Mouse (Mus musculus): ENCODE measurements at regions not wholly inside any gene's neighbourhood (a gene's known extent, or its start where the extent isn't known, plus 50 kb on each side); places are given as distances from the start of the nearest gene placed in this dataset.

- 90% methylated on average over 10 of the region's 10 CpGs for WGBS
- Histone ChIP-seq H3K9ac (replicated peaks; ENCODE audit: low read length) (no peak overlapping the region), H3K4me3 (replicated peaks; ENCODE audit: low read depth, low read length) (no peak overlapping the region), H3K4me2 (ENCODE audit: low read length) (no peak overlapping the region), H3K27me3 (ENCODE audit: control insufficient read depth, insufficient read depth, low read length) (no peaks in the 10 kb centered on the region), H3K4me1 (ENCODE audit: control insufficient read depth, insufficient read depth, low read length) (no peaks in the 10 kb centered on the region), H3K36me3 (ENCODE audit: control insufficient read depth, insufficient read depth, low read length) (no peaks in the 10 kb centered on the region), H3K9me3 (ENCODE audit: control insufficient read depth, low read length) (no peaks in the 10 kb centered on the region), H3K27ac (replicated peaks; ENCODE audit: low read depth, low read length) (no peak overlapping the region)
- no peak for DNase-seq
- ATAC-seq (ENCODE audit: low FRiP score, low TSS enrichment) = no peak
Observed at GRCm38 (mm10) chr1:133549816-133550215, 60.3 kb downstream of the Snrpe start.

- Histone ChIP-seq H3K9me3 (ENCODE audit: control insufficient read depth, low read length) (no peaks in the 10 kb centered on the region), H3K4me1 (ENCODE audit: control insufficient read depth, insufficient read depth, low read length) (no peaks in the 10 kb centered on the region), H3K36me3 (ENCODE audit: control insufficient read depth, insufficient read depth, low read length) (no peaks in the 10 kb centered on the region), H3K27ac (replicated peaks; ENCODE audit: low read depth, low read length) (no peak overlapping the region), H3K4me3 (replicated peaks; ENCODE audit: low read depth, low read length) (no peak overlapping the region), H3K9ac (replicated peaks; ENCODE audit: low read length) (no peak overlapping the region), H3K4me2 (ENCODE audit: low read length) (no peak overlapping the region), H3K27me3 (ENCODE audit: control insufficient read depth, insufficient read depth, low read length) (no peaks in the 10 kb centered on the region)
- peak; percentile 8 for DNase-seq
- 45% methylated on average over 2 of the region's 2 CpGs for WGBS
- no peak for ATAC-seq (ENCODE audit: low FRiP score, low TSS enrichment)
Observed at GRCm38 (mm10) chr1:133548971-133549370, 61.1 kb downstream of the Snrpe start.

GRCm38 (mm10) chr1:133547541-133547940 lies 62.5 kb downstream of the Snrpe start:
- no peak overlapping the region for H3K9ac ChIP-seq (replicated peaks; ENCODE audit: low read length)
- no peak for DNase-seq
- H3K4me1 ChIP-seq (ENCODE audit: control insufficient read depth, insufficient read depth, low read length) = no peaks in the 10 kb centered on the region
- H3K4me3 ChIP-seq (replicated peaks; ENCODE audit: low read depth, low read length) = no peak overlapping the region
- H3K9me3 ChIP-seq (ENCODE audit: control insufficient read depth, low read length) = no peaks in the 10 kb centered on the region
- WGBS = 83% methylated on average over 3 of the region's 3 CpGs
- ATAC-seq (ENCODE audit: low FRiP score, low TSS enrichment) = no peak
- no peaks in the 10 kb centered on the region for H3K27me3 ChIP-seq (ENCODE audit: control insufficient read depth, insufficient read depth, low read length)
- H3K4me2 ChIP-seq (ENCODE audit: low read length) = no peak overlapping the region
- H3K27ac ChIP-seq (replicated peaks; ENCODE audit: low read depth, low read length) = no peak overlapping the region
- no peaks in the 10 kb centered on the region for H3K36me3 ChIP-seq (ENCODE audit: control insufficient read depth, insufficient read depth, low read length)

GRCm38 (mm10) chr1:133544996-133545395 lies 65.1 kb downstream of the Snrpe start:
- no peak overlapping the region for H3K4me3 ChIP-seq (replicated peaks; ENCODE audit: low read depth, low read length)

DNA sequence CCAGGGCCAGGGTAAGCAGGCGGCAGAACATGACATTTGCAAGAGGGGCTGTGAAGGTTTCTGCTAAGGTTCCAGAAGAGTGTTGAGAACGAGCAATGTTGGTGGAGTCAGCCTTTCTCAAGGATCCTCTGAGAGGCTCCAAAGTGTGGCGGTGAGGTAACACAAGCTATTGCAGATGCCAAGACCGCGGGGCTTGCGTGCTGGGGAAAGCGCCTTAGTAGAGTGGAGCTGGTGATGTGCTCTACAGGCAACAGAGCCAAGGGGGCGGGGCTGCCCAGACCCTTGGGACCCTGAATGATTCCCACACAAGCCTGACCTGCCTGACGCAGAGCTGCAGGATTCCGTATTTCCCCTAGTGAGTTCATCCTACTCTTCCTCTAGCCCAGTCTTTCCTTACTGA lies 66.3 kb downstream of the Snrpe start:
- Histone ChIP-seq H3K4me1 (ENCODE audit: control insufficient read depth, insufficient read depth, low read length) (no peaks in the 10 kb centered on the region), H3K9me3 (ENCODE audit: control insufficient read depth, low read length) (no peaks in the 10 kb centered on the region), H3K4me2 (ENCODE audit: low read length) (no peak overlapping the region), H3K4me3 (replicated peaks; ENCODE audit: low read depth, low read length) (no peak overlapping the region), H3K27me3 (ENCODE audit: control insufficient read depth, insufficient read depth, low read length) (no peaks in the 10 kb centered on the region), H3K27ac (replicated peaks; ENCODE audit: low read depth, low read length) (no peak overlapping the region), H3K9ac (replicated peaks; ENCODE audit: low read length) (no peak overlapping the region), H3K36me3 (ENCODE audit: control insufficient read depth, insufficient read depth, low read length) (no peaks in the 10 kb centered on the region)
- WGBS = 92% methylated on average over 10 of the region's 10 CpGs
- ATAC-seq (ENCODE audit: low FRiP score, low TSS enrichment) (no peak), DNase-seq (no peak)

More at GRCm38 (mm10) chr1:133544996-133545395, 65.1 kb downstream of the Snrpe start:
- no peaks in the 10 kb centered on the region for H3K9me3 ChIP-seq (ENCODE audit: control insufficient read depth, low read length)
- no peak overlapping the region for H3K4me2 ChIP-seq (ENCODE audit: low read length)
- H3K27me3 ChIP-seq (ENCODE audit: control insufficient read depth, insufficient read depth, low read length) = no peaks in the 10 kb centered on the region
- no peaks in the 10 kb centered on the region for H3K4me1 ChIP-seq (ENCODE audit: control insufficient read depth, insufficient read depth, low read length)
- ATAC-seq (ENCODE audit: low FRiP score, low TSS enrichment) (no peak), DNase-seq (no peak)
- 95% methylated on average over 9 of the region's 9 CpGs for WGBS
- no peak overlapping the region for H3K27ac ChIP-seq (replicated peaks; ENCODE audit: low read depth, low read length)
- no peaks in the 10 kb centered on the region for H3K36me3 ChIP-seq (ENCODE audit: control insufficient read depth, insufficient read depth, low read length)
- no peak overlapping the region for H3K9ac ChIP-seq (replicated peaks; ENCODE audit: low read length)

DNA sequence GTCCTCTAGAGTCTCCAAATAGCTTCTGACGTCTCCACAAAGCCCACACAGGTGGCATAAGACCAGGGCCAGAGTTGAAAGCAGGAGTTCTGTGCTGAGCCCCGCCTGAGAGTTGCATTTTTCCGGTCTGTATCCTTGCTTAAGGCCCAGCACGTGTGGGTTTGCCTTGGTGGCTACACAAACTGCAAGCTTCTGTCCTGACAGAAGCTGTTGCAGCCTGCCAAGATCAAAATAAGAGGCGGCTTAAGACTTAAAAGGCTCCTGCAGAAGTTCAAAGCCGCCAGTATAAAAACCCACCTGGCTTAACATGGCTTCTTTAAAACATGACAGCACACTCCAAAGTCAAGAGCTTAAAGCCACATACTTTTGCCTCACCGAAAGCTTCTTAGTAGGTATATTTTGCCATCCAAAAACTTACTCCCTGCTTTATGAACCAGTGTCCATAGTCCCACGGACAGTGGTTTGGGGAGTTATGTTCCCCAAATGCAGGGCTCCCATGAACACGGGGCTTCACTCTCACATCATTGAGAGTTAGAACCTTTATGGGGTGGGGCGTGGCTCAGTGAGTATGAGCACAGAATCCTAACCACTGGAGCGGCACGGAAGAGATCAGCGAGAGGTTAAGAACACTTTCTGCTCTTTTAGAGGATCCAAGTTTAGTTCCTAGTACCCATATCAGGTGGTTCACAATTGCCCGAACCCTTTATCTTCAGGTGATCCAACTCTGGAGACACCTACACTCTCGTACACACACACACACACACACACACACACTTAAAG lies 67.9 kb downstream of the Snrpe start:
- H3K27ac ChIP-seq (replicated peaks; ENCODE audit: low read depth, low read length) = no peak overlapping the region
- no peak for ATAC-seq (ENCODE audit: low FRiP score, low TSS enrichment)
- WGBS = 73% methylated on average over 15 of the region's 15 CpGs

DNA sequence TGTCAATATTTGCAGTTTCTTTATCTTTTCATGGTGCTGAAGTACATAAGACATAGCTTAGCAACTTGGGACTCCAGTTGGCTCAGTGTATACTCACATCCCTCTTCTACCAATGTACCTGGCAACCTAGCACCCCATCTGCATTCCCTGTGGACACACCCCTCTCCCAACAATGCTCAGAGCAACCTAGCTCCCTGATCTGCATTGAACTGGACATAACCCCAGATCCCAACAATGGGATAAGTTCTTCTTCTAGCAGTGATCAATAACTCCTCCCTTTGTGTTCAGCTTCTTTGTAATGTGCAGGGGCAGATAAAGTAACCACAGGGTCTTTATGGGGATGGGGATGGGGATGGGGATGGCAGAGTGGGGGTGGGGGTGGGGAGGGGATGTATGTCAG lies 79.4 kb downstream of the Snrpe start:
- ATAC-seq (ENCODE audit: low FRiP score, low TSS enrichment) = no peak
- H3K4me1 ChIP-seq (ENCODE audit: control insufficient read depth, insufficient read depth, low read length) = no peaks in the 10 kb centered on the region
- DNase-seq = no peak
- no peaks in the 10 kb centered on the region for H3K9me3 ChIP-seq (ENCODE audit: control insufficient read depth, low read length)
- H3K27me3 ChIP-seq (ENCODE audit: control insufficient read depth, insufficient read depth, low read length) = no peaks in the 10 kb centered on the region
- no peak overlapping the region for H3K4me2 ChIP-seq (ENCODE audit: low read length)
- no peak overlapping the region for H3K27ac ChIP-seq (replicated peaks; ENCODE audit: low read depth, low read length)
- no peaks in the 10 kb centered on the region for H3K36me3 ChIP-seq (ENCODE audit: control insufficient read depth, insufficient read depth, low read length)
- H3K9ac ChIP-seq (replicated peaks; ENCODE audit: low read length) = no peak overlapping the region
- no peak overlapping the region for H3K4me3 ChIP-seq (replicated peaks; ENCODE audit: low read depth, low read length)

More for the DNA sequence above, 67.9 kb downstream of the Snrpe start:
- Histone ChIP-seq H3K4me2 (ENCODE audit: low read length) (no peak overlapping the region), H3K36me3 (ENCODE audit: control insufficient read depth, insufficient read depth, low read length) (no peaks in the 10 kb centered on the region), H3K27me3 (ENCODE audit: control insufficient read depth, insufficient read depth, low read length) (no peaks in the 10 kb centered on the region), H3K4me3 (replicated peaks; ENCODE audit: low read depth, low read length) (no peak overlapping the region), H3K4me1 (ENCODE audit: control insufficient read depth, insufficient read depth, low read length) (no peaks in the 10 kb centered on the region), H3K9me3 (ENCODE audit: control insufficient read depth, low read length) (no peaks in the 10 kb centered on the region), H3K9ac (replicated peaks; ENCODE audit: low read length) (no peak overlapping the region)
- DNase-seq = no peak

- Histone ChIP-seq H3K27ac (replicated peaks; ENCODE audit: low read depth, low read length) (no peak overlapping the region), H3K9ac (replicated peaks; ENCODE audit: low read length) (no peak overlapping the region), H3K36me3 (ENCODE audit: control insufficient read depth, insufficient read depth, low read length) (no peaks in the 10 kb centered on the region), H3K27me3 (ENCODE audit: control insufficient read depth, insufficient read depth, low read length) (no peaks in the 10 kb centered on the region), H3K4me2 (ENCODE audit: low read length) (no peak overlapping the region), H3K4me1 (ENCODE audit: control insufficient read depth, insufficient read depth, low read length) (no peaks in the 10 kb centered on the region), H3K4me3 (replicated peaks; ENCODE audit: low read depth, low read length) (no peak overlapping the region), H3K9me3 (ENCODE audit: control insufficient read depth, low read length) (no peaks in the 10 kb centered on the region)
- ATAC-seq (ENCODE audit: low FRiP score, low TSS enrichment) (no peak), DNase-seq (no peak)
- 89% methylated on average over 10 of the region's 10 CpGs for WGBS
Observed at GRCm38 (mm10) chr1:133529817-133530216, 80.3 kb downstream of the Snrpe start.

DNA sequence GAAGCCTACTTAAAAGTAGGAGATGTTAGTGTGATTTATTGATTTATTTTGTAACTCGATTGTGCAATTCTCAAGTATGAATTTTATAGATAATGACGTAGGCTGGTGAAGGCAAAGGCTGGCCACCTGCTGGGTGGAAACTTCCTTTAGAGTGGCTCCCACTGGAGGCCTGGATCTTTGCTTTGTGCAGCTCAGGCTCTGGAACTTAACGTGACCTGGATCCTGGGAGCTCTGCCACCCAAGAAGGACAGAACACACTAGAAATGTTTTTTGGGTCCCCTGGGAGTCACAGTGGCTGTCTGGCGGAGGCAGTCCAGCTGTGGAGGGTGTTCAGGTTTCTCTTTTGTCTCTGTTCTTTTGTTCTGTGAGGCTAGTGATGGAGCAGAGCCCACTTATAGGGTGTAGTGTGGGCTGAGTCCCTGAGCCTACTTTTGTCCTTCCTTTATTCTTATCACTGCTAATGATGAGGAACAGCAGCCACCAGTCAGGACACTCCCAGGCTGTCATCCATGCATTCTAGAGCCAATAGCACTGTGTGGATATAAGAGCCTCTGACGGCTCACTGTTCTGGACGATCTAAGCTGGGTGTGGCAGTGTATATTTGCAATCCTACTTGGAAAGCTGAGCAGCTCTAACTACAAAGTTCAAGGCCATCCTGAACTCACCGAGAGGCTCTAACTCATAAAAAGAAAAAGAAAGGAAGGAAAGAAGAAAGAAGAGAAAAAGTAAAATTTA lies 82.3 kb downstream of the Snrpe start:
- DNase-seq = no peak
- H3K36me3 ChIP-seq (ENCODE audit: control insufficient read depth, insufficient read depth, low read length) = no peaks in the 10 kb centered on the region
- H3K27ac ChIP-seq (replicated peaks; ENCODE audit: low read depth, low read length) = no peak overlapping the region
- no peak overlapping the region for H3K4me2 ChIP-seq (ENCODE audit: low read length)
- H3K9ac ChIP-seq (replicated peaks; ENCODE audit: low read length) = no peak overlapping the region
- H3K9me3 ChIP-seq (ENCODE audit: control insufficient read depth, low read length) = no peaks in the 10 kb centered on the region
- H3K4me1 ChIP-seq (ENCODE audit: control insufficient read depth, insufficient read depth, low read length) = no peaks in the 10 kb centered on the region
- 71% methylated on average over 7 of the region's 7 CpGs for WGBS
- ATAC-seq (ENCODE audit: low FRiP score, low TSS enrichment) = no peak
- H3K27me3 ChIP-seq (ENCODE audit: control insufficient read depth, insufficient read depth, low read length) = no peaks in the 10 kb centered on the region
- no peak overlapping the region for H3K4me3 ChIP-seq (replicated peaks; ENCODE audit: low read depth, low read length)

Measured in midbrain, embryonic 14.5 days (tissue).